Mouse (Mus musculus) liver, adult 2 months (tissue): ENCODE measurements at regions not wholly inside any gene's neighbourhood (a gene's known extent, or its start where the extent isn't known, plus 50 kb on each side); places are given as distances from the start of the nearest gene placed in this dataset.

Experiments used
- DNase-seq: peaks from one replicate; pipeline ENCODE4 v3.0.0-alpha.2; 2011; ENCODE audit warnings: low read depth, low spot score; ENCODE audit errors: extremely low read depth
- H3K27ac ChIP-seq: fragments of 200-500 bp; replicated peaks from 2 replicates; pipeline ENCODE4 v1.5.1; 2012; ENCODE audit warnings: low read depth, mild to moderate bottlenecking, control low read depth, inconsistent platforms, low read length; ENCODE audit not compliant: insufficient read depth
- H3K27me3 ChIP-seq: fragments of 200-500 bp; 2 replicates; pipeline ENCODE4 v1.6.1; 2012; ENCODE audit warnings: mild to moderate bottlenecking, moderate library complexity, low read length, inconsistent platforms; ENCODE audit not compliant: control insufficient read depth, insufficient read depth
- H3K36me3 ChIP-seq: fragments of 200-500 bp; 2 replicates; pipeline ENCODE4 v1.6.1; 2012; ENCODE audit warnings: low read length, inconsistent platforms; ENCODE audit not compliant: control insufficient read depth, insufficient read depth
- H3K4me1 ChIP-seq: fragments of 200-500 bp; 2 replicates; pipeline ENCODE4 v1.6.1; 2011; ENCODE audit warnings: low read length; ENCODE audit not compliant: control insufficient read depth, insufficient read depth
- H3K4me3 ChIP-seq: fragments of 200-500 bp; 2 replicates; pipeline ENCODE4 v1.5.1; 2011; ENCODE audit warnings: low read depth, mild to moderate bottlenecking, control low read depth, low read length, moderate library complexity; ENCODE audit not compliant: insufficient read depth
- H3K79me2 ChIP-seq: fragments of 200-500 bp; 2 replicates; pipeline ENCODE4 v1.6.1; 2012; ENCODE audit warnings: inconsistent platforms, mild to moderate bottlenecking, low read length, moderate library complexity; ENCODE audit not compliant: control insufficient read depth, insufficient read depth
- H3K9ac ChIP-seq: fragments of 200-500 bp; 2 replicates; pipeline ENCODE4 v1.6.1; 2012; ENCODE audit warnings: low read depth, mild to moderate bottlenecking, control low read depth, inconsistent platforms, low read length
- CTCF ChIP-seq: fragments of 200-500 bp; IDR thresholded peaks from 2 replicates; pipeline ENCODE4 v1.5.1; 2011; ENCODE audit warnings: low read depth, low read length, control low read depth
- POLR2A ChIP-seq: fragments of 200-500 bp; IDR thresholded peaks from 2 replicates; pipeline ENCODE4 v1.6.1; 2011; ENCODE audit warnings: low read length, control low read depth; ENCODE audit not compliant: insufficient read depth; ENCODE audit errors: extremely low read depth
- WGBS: fragments of 180-500 bp; shearing (Covaris S2); methylation state at CpG from one replicate; pipeline ENCODE4 v1.1.7; 2018; 5-methylcytosine and 5-hydroxymethylcytosine counted together

DNA sequence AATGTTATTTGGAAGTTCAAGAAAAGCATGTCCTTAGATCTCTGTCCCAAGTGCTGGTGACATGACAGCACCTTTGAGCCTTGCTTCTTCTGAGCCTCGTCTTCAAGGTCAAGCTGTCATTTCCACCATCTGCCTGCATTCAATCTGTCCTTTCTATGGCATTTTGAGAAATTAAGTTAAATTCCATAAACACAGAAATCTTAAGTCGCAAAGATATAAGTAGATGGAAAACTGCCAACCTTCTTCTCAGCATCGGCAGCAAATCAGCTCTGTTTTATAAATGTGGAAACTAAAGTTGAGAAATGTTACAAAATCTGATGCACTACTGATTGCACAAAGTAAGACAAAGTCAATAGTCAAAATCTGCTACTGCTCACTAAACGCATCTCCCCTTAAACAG lies 400.5 kb upstream of the Etaa1 start:
- Histone ChIP-seq H3K79me2 (no peaks in the 10 kb centered on the region), H3K4me3 (no peak overlapping the region), H3K27ac (no peak overlapping the region), H3K9ac (no peak overlapping the region), H3K4me1 (no peaks in the 10 kb centered on the region), H3K36me3 (no peaks in the 10 kb centered on the region), H3K27me3 (no peaks in the 10 kb centered on the region)
- DNase-seq: no peak
- WGBS: 78% methylated on average over 4 of the region's 4 CpGs
- TF ChIP-seq CTCF (no peak), POLR2A (no peak)

DNA sequence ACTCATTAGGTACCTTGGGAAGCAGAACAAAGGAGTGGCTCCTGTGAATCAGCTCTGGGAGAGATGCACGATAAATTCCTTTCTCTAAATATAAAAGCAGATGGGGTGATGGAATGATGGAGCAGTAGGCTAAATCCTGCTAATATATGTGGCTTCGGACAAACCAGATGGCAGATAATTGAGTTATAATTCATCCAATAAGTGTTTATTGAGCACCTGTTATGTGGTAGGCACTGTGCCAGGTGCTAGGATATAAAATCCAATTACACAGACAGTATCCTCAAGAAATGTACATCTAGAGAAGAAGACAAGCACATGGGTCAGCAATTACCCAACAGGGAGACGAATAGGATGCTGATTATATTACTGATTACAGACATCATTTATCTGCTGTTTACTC lies 394.2 kb upstream of the Etaa1 start:
- H3K9ac ChIP-seq: no peak overlapping the region
- no peaks in the 10 kb centered on the region for H3K4me1 ChIP-seq
- no peak overlapping the region for H3K27ac ChIP-seq
- TF ChIP-seq POLR2A (no peak), CTCF (no peak)
- H3K4me3 ChIP-seq: no peak overlapping the region
- H3K36me3 ChIP-seq: no peaks in the 10 kb centered on the region
- DNase-seq: no peak
- H3K27me3 ChIP-seq: no peaks in the 10 kb centered on the region
- WGBS: 81% methylated on average over 3 of the region's 3 CpGs
- no peaks in the 10 kb centered on the region for H3K79me2 ChIP-seq

DNA sequence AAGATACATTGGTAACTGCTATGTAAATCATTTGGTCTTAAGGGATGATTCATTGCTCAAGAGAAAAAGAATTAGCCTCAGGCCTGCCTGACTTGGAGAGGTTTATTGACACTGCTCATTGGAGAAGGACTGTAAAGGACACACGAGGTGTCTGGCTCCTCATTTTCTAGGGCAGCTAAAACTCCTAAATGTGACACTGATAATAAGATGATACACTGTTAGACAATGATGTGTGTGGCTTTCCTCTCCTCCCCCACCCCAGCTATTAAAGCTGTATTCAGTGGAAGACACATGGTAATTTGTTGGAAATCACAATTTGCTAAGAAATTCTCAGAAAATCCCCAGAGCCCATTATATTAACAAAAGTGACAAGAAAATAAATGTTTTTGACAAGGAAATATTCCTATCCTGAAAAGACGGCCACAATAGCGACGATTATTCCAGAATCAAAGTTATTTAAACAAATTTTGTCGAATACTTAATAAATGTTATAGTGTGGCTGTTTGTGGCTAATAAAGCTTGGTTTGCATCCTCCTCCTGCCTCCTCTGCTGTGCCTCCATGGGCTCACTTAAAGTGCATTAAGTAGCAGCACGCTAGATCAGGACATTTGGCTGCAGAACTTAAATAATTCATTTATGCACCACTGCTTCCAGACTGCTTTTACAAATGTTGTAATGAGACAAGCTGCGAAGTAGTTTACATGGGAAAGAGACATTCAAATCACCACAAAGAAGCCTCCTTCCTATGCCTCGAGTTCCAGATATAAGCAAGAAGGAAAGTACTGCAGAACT lies 360.0 kb upstream of the Etaa1 start:
- no peaks in the 10 kb centered on the region for H3K36me3 ChIP-seq
- no peaks in the 10 kb centered on the region for H3K79me2 ChIP-seq
- no peak overlapping the region for H3K9ac ChIP-seq
- no peaks in the 10 kb centered on the region for H3K4me1 ChIP-seq
- 62% methylated on average over 8 of the region's 8 CpGs for WGBS
- no peaks in the 10 kb centered on the region for H3K27me3 ChIP-seq
- H3K27ac ChIP-seq: no peak overlapping the region
- no peak overlapping the region for H3K4me3 ChIP-seq
- no peak for DNase-seq
- no peak for TF ChIP-seq POLR2A
- TF ChIP-seq CTCF: no peak

- no peak for DNase-seq
- Histone ChIP-seq H3K27ac (no peak overlapping the region), H3K79me2 (no peaks in the 10 kb centered on the region), H3K9ac (no peak overlapping the region), H3K4me1 (no peaks in the 10 kb centered on the region), H3K36me3 (no peaks in the 10 kb centered on the region), H3K27me3 (no peaks in the 10 kb centered on the region), H3K4me3 (no peak overlapping the region)
- TF ChIP-seq CTCF (no peak), POLR2A (no peak)
- WGBS: 36% methylated on average over 2 of the region's 2 CpGs
These were observed 342.8 kb upstream of the Etaa1 start for GRCm38 (mm10) chr11:18296194-18297125.

DNA sequence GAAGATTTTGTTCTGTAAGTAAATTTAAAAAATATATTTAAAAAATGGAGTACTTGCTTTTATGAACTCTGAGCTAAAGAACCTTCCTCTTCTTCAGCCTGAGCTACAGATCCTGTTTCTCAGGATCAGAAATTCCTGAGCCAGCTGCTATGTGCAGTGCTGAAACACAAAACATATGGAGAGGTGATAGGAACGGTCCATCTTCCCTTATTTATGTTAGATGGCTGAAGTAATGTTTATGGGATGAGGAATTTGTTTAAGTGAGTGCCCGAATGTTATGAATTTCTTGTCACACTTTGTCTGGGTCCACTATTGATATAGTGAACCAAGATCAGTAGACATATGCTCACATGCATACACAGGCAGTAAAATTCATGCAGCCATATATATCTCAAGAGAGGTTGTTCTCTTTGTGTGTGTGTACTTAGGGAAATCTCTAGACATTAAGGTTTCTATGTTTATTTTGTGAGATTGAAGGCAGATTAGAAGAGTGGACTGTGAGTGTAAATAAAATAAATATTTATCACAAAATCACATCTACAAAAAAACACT lies 325.0 kb upstream of the Etaa1 start:
- Histone ChIP-seq H3K79me2 (no peaks in the 10 kb centered on the region), H3K36me3 (no peaks in the 10 kb centered on the region), H3K27me3 (no peaks in the 10 kb centered on the region), H3K27ac (no peak overlapping the region), H3K4me1 (no peaks in the 10 kb centered on the region), H3K9ac (no peak overlapping the region), H3K4me3 (no peak overlapping the region)
- 58% methylated on average over 2 of the region's 2 CpGs for WGBS
- TF ChIP-seq CTCF: no peak
- DNase-seq: no peak

DNA sequence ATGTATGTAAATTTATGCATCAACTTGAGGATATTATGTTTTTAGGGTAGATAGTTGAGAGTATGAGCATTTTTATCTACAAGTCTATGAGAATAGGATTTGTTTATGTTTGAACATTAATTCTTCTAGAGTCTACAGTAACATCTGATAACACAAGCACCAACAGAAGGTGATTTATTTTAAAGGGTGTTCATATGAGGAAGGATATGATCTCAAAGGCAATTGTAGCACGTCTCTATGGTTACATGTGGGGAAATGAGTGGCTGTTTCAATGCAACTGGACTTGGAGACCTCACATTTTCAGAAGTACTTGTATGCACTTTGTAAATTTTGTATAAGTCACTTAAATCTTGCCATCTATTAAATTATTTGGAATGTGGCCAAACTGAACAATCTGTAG lies 318.7 kb upstream of the Etaa1 start:
- 59% methylated on average over 1 of the region's 1 CpGs for WGBS

More for the DNA sequence above, 318.7 kb upstream of the Etaa1 start:
- no peak for TF ChIP-seq POLR2A
- TF ChIP-seq CTCF: no peak
- H3K27me3 ChIP-seq: no peaks in the 10 kb centered on the region
- H3K9ac ChIP-seq: no peak overlapping the region
- no peak overlapping the region for H3K27ac ChIP-seq
- H3K4me1 ChIP-seq: no peaks in the 10 kb centered on the region
- H3K79me2 ChIP-seq: no peaks in the 10 kb centered on the region
- no peaks in the 10 kb centered on the region for H3K36me3 ChIP-seq
- no peak overlapping the region for H3K4me3 ChIP-seq
- DNase-seq: no peak
